Mouse (Mus musculus): ENCODE data around the gene Exoc6b.

DNA sequence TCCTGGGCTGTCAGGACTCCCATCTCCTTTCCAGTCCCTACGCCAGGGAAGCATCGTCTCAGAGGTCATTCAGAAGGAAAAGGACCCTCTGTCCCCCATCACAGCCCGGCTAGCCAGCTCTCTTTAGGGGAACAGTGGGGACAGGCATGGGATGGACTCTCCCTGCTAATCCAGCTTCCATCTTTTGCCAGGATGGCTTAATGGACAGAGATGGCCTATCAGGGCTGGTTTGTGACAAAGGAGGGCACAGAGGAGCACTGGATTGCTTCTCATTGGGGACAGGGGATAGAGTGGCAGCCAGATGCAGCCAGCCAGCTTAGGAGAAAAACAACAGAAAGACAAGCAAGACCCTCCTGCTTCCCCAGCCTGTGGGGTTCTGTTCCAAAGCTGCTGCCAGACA lies 474.7 kb downstream of the Exoc6b start:
- TF ChIP-seq CTCF (IDR thresholded peaks at IDR 0.05; ENCODE audit: control insufficient read depth, insufficient read depth, insufficient replicate concordance, low read depth, low read length), result no peak
- TF ChIP-seq POLR2A (IDR thresholded peaks at IDR 0.05; ENCODE audit: control insufficient read depth, low read depth, low read length), result no peak

All from testis, adult 2 months (tissue).